22 mouse cellular contexts compared by ENCODE assay signal in the genomic region with DNA sequence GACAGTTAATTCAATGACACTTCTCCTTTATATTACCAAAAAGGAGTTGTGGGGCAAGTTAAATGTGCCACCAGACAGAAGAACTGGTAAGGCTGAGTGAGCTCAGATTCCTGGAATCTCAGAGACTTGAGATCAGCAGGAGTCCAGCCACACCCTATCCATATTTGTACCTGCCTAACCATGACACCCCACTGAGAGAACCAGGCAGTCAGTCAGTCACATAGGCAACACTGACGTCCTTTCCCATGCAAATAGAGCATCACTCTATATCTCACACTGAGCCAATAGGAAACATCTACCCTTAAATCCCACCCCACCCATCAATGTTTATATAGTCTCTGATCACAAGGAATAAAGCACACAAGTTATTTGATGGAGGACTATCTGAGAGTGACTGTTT. TPM values are rescaled to one million over a fixed set of nuclear protein-coding genes. Genes with fewer than 3 reads are reported as not detected.
"Had no signal": no experiment of that assay in that cellular context is flagged by ENCODE, and none has a peak within 500 bp of the region (broad histone marks: within the 10 kb centered on the region; RNA-seq: fewer than 3 reads in every experiment).

No protein-coding gene starts in this region.

- H3K4me2 ChIP-seq: limb, embryonic 13.5 days; liver, embryonic 12.5 days; liver, embryonic 15.5 days; lung, embryonic 15.5 days; midbrain, embryonic 13.5 days had no signal

- H3K4me1 ChIP-seq: liver, embryonic 12.5 days; liver, embryonic 15.5 days; midbrain, embryonic 13.5 days had no signal

- H3K27me3 ChIP-seq: liver, embryonic 12.5 days; liver, embryonic 15.5 days; lung, embryonic 15.5 days; midbrain, embryonic 13.5 days had no signal

- H3K27ac ChIP-seq: limb, embryonic 10.5 days; limb, embryonic 13.5 days; liver, embryonic 12.5 days; liver, embryonic 15.5 days; lung, embryonic 15.5 days; macrophage; midbrain, embryonic 10.5 days; midbrain, embryonic 13.5 days had no signal

- DNase-seq: kidney, adult 18-20 months; kidney, adult 9 months; kidney, postnatal 14 days; kidney, postnatal 4 days; layer of hippocampus, adult 9-11 months; liver; lung, adult 18-20 months; right cerebral cortex, postnatal 14 days; right cerebral cortex, postnatal 4 days; thymus, adult 2 months; thymus, postnatal 14 days; thymus, postnatal 4 days had no signal

- H3K9ac ChIP-seq: limb, embryonic 13.5 days; liver, embryonic 12.5 days; liver, embryonic 15.5 days; lung, embryonic 15.5 days; midbrain, embryonic 13.5 days had no signal

- H3K36me3 ChIP-seq: limb, embryonic 10.5 days; limb, embryonic 13.5 days; liver, embryonic 12.5 days; liver, embryonic 15.5 days; lung, embryonic 15.5 days; midbrain, embryonic 10.5 days; midbrain, embryonic 13.5 days had no signal

- H3K4me3 ChIP-seq: limb, embryonic 10.5 days; limb, embryonic 13.5 days; liver, embryonic 12.5 days; liver, embryonic 15.5 days; lung, embryonic 15.5 days; midbrain, embryonic 10.5 days; midbrain, embryonic 13.5 days had no signal

- H3K9me3 ChIP-seq: limb, embryonic 10.5 days; limb, embryonic 13.5 days; liver, embryonic 12.5 days; liver, embryonic 15.5 days; lung, embryonic 15.5 days; midbrain, embryonic 10.5 days; midbrain, embryonic 13.5 days had no signal

- ATAC-seq: liver, embryonic 12.5 days; midbrain, embryonic 13.5 days had no signal

RNA-seq across cellular contexts. Expression of gene Bst1, which starts 2.9 kb away (rescaled TPM):
- polyA plus RNA-seq: midbrain, embryonic 10.5 days; midbrain, embryonic 13.5 days; neural tube, embryonic 11.5 days; neural tube, embryonic 14.5 days had no signal
